In genomic region chr14:46977660-46978059, GRCm38 (mm10) we compare ENCODE assay signal across 27 mouse cellular contexts.
DNase-seq lines count a peak whose midpoint lies in the region; ATAC-seq and TF ChIP-seq lines count a peak whose summit lies in the region.
"Had no signal": no experiment of that assay in that cellular context is flagged by ENCODE, and none has a peak within 500 bp of the region (broad histone marks: within the 10 kb centered on the region; RNA-seq: fewer than 3 reads in every experiment).

No protein-coding gene starts in this region.

- no peaks in the 10 kb centered on the region for H3K27me3 ChIP-seq in heart, embryonic 13.5 days (replicated peaks)
- H3K27me3 ChIP-seq: embryonic facial prominence, embryonic 12.5 days; forebrain, embryonic 13.5 days; liver, embryonic 13.5 days; midbrain, embryonic 15.5 days; neural tube, embryonic 12.5 days had no signal

- 0 out of 2 replicates have a peak, but pooled peaks have one; percentile 6 for ATAC-seq in heart, embryonic 13.5 days (ENCODE audit: extremely low read depth, insufficient number of reproducible peaks, low FRiP score, low TSS enrichment)
- ATAC-seq: forebrain, embryonic 13.5 days; inflammation-experienced regulatory T-cells, adult 6 months; midbrain, embryonic 15.5 days had no signal

- H3K36me3 ChIP-seq in heart, embryonic 13.5 days = no peaks in the 10 kb centered on the region
- H3K36me3 ChIP-seq: embryonic facial prominence, embryonic 12.5 days; liver, embryonic 13.5 days; midbrain, embryonic 15.5 days; neural tube, embryonic 12.5 days had no signal

- H3K27ac ChIP-seq in heart, embryonic 13.5 days (replicated peaks) = peak overlapping the region; percentile 60
- H3K27ac ChIP-seq: embryonic facial prominence, embryonic 12.5 days; forebrain, embryonic 13.5 days; hindbrain, embryonic 14.5 days; kidney, postnatal 0 days; left cerebral cortex, adult 2 months; liver, embryonic 13.5 days; macrophage; midbrain, embryonic 15.5 days; neural tube, embryonic 12.5 days had no signal

- H3K4me1 ChIP-seq in lung, adult 2 months (ENCODE audit: control insufficient read depth, insufficient read depth, low read length) = peaks cover 8% of the 10 kb centered on the region
- H3K4me1 ChIP-seq in heart, embryonic 13.5 days = peaks cover 86% of the 10 kb centered on the region
- H3K4me1 ChIP-seq: liver, embryonic 13.5 days; neural tube, embryonic 12.5 days had no signal

- H3K4me2 ChIP-seq in heart, embryonic 13.5 days = peak overlapping the region; percentile 26
- H3K4me2 ChIP-seq: embryonic facial prominence, embryonic 12.5 days; forebrain, embryonic 13.5 days; hindbrain, embryonic 14.5 days; liver, embryonic 13.5 days; lung, embryonic 14.5 days; midbrain, embryonic 15.5 days; neural tube, embryonic 12.5 days had no signal

- intact Hi-C loops in heart, postnatal 14 days (cut with DNase I) = no loop called here

- no peak overlapping the region for H3K9ac ChIP-seq in heart, embryonic 13.5 days
- H3K9ac ChIP-seq: embryonic facial prominence, embryonic 12.5 days; forebrain, embryonic 13.5 days; hindbrain, embryonic 14.5 days; liver, embryonic 13.5 days; lung, embryonic 14.5 days; midbrain, embryonic 15.5 days; neural tube, embryonic 12.5 days had no signal

- WGBS in lung, adult 2 months = 49% methylated on average over 10 of the region's 10 CpGs
- 36% methylated on average over 10 of the region's 10 CpGs for WGBS in heart, embryonic 13.5 days

- DNase-seq in heart, adult 18-20 months = peak; percentile 53 to 68
- no peak for DNase-seq in heart, postnatal 14 days
- peak; percentile 43 for DNase-seq in lung, adult 2 months
- no peak for DNase-seq in lung, postnatal 36 days
- DNase-seq in heart, postnatal 4 days = peak; percentile 40
- DNase-seq in cerebellum, adult 8-10 months = no peak
- DNase-seq: adrenal gland, postnatal 36 days; cerebellum, adult 11-12 months; cerebellum, postnatal 14 days; gastrocnemius, postnatal 10 days; kidney, adult 18-20 months; liver, embryonic 13.5 days; lung, embryonic 14.5 days; retina, postnatal 1 day; right cerebral cortex, postnatal 25 days; spleen, adult 18-20 months; thymus, postnatal 14 days had no signal

- no peak for TF ChIP-seq POLR2A in lung, adult 2 months (IDR thresholded peaks at IDR 0.05; ENCODE audit: borderline replicate concordance, extremely low read depth, low read depth, low read length)

- H3K9me3 ChIP-seq in heart, embryonic 13.5 days = no peaks in the 10 kb centered on the region
- H3K9me3 ChIP-seq: embryonic facial prominence, embryonic 12.5 days; forebrain, embryonic 13.5 days; liver, embryonic 13.5 days; midbrain, embryonic 15.5 days; neural tube, embryonic 12.5 days had no signal

- H3K4me3 ChIP-seq in lung, adult 2 months (replicated peaks; ENCODE audit: extremely low read depth, low read depth, low read length) = no peak overlapping the region
- H3K4me3 ChIP-seq in heart, embryonic 13.5 days = no peak overlapping the region
- H3K4me3 ChIP-seq: embryonic facial prominence, embryonic 12.5 days; forebrain, embryonic 13.5 days; left cerebral cortex, adult 2 months; liver, embryonic 13.5 days; midbrain, embryonic 15.5 days; neural tube, embryonic 12.5 days had no signal

- TF ChIP-seq CTCF in lung, adult 2 months (IDR thresholded peaks at IDR 0.05; ENCODE audit: insufficient read depth, low read length) = no peak

Comparison
In these comparisons a context has a peak if more than half of its experiments do, and no peak if none do; other contexts are left out.
1. DNase-seq: peak in heart, adult 18-20 months (2 of 2), lung, adult 2 months (single experiment) and heart, postnatal 4 days (single experiment); none in heart, postnatal 14 days (0 of 2), lung, postnatal 36 days (single experiment) and cerebellum, adult 8-10 months (single experiment).